In genomic region chr17:44530000-44530399, GRCm38 (mm10) we compare ENCODE assay signal across 9 mouse cellular contexts.
DNase-seq lines count a peak whose midpoint lies in the region; ATAC-seq lines count a peak whose summit lies in the region.
"Had no signal": no experiment of that assay in that cellular context is flagged by ENCODE, and none has a peak within 500 bp of the region (broad histone marks: within the 10 kb centered on the region; RNA-seq: fewer than 3 reads in every experiment).

No protein-coding gene starts in this region.

- peak; percentile 8 for DNase-seq in cerebellum, adult 11 months
- DNase-seq in cerebellum, adult 9-11 months = no peak
- DNase-seq in retina, adult 2 months (ENCODE audit: low read depth, low spot score) = peak; percentile 11
- no peak for DNase-seq in retina, embryonic 14.5 days (ENCODE audit: low spot score)
- DNase-seq in induced T-regulatory cell, adult 2 months (ENCODE audit: low read depth) = peak; percentile 65
- DNase-seq in thymus, postnatal 14 days = peak; percentile 62
- DNase-seq in embryo, embryonic 11 days = no peak
- DNase-seq: liver, embryonic 13.5 days had no signal

- ATAC-seq in activated CD4-positive, CD25-positive, alpha-beta regulatory T cell, adult 4 months = no peak

Comparison
In these comparisons a context has a peak if more than half of its experiments do, and no peak if none do; other contexts are left out.
1. DNase-seq: peak in cerebellum, adult 11 months (single experiment), retina, adult 2 months (single experiment), induced T-regulatory cell, adult 2 months (single experiment) and thymus, postnatal 14 days (single experiment); none in cerebellum, adult 9-11 months (single experiment), retina, embryonic 14.5 days (single experiment) and embryo, embryonic 11 days (single experiment).